Mouse (Mus musculus): ENCODE measurements around the gene Olfr1264. TPM values are rescaled to one million over a fixed set of nuclear protein-coding genes. Genes with fewer than 3 reads are reported as not detected.

Gene Olfr1264
- total RNA-seq (2023), result not detected

GRCm38 (mm10) chr2:90025477-90025876, at the start of gene Olfr1264:
TSS of gene Olfr1264 (minus strand) at chr2:90025577.

DNA sequence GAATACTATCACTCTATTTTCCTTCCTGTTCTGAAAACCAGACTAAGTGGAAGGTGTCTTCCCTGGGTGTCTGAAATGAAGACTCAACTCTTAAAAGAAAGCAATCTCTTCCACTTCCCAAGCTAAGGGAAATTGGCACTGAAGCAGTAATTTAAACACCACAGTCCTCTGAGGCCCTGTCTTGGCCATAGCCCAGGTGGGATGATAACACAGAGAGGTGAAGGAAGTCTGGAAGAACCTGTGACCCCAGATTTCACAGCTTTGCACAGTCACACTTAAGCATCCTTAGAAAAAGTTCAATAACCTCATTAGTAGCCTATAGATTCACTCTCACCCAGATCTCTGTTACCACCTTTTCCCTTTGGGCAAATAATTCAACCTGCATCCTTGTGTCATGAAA, 38.1 kb upstream of the Olfr1264 start, which contains the start of gene Olfr140:
Gene Olfr140, minus strand, starts transcription at position 101 of the 400 bp plus-strand sequence.

DNA sequence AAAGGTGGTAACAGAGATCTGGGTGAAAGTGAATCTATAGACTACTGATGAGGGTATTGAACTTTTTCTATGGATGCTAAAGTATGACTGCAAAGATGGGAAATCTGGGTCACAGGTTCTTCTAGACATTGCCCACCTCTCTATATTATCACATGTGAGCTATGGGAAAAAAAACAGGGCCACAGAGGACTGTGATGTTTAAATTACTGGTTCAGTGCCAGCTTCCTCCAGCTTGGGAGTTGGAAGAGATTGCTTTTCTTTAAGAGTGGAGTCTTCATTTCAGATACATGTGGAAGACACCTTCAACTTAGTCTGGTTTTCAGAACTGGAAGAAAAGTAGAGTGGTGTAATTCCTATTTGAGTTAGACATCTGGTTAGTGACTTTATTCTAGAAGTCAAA, 9.7 kb upstream of the Olfr1264 start, which contains the start of gene Olfr1265:
Gene Olfr1265, plus strand, starts transcription at position 301 of the 400 bp plus-strand sequence.

GRCm38 (mm10) chr2:90011831-90012230, 13.5 kb downstream of the Olfr1264 start, which contains the start of gene Olfr1263:
TSS of gene Olfr1263 (plus strand) at chr2:90012131.

GRCm38 (mm10) chr2:89999845-90000244, 25.5 kb downstream of the Olfr1264 start, which contains the start of gene Olfr1262:
TSS of gene Olfr1262 (plus strand) at chr2:90000145.

GRCm38 (mm10) chr2:89990921-89991320, 34.5 kb downstream of the Olfr1264 start, which contains the start of gene Olfr1261:
TSS of gene Olfr1261 (plus strand) at chr2:89991221.

GRCm38 (mm10) chr2:89974184-89974583, 51.2 kb downstream of the Olfr1264 start, which contains the start of gene Olfr1260:
TSS of gene Olfr1260 (plus strand) at chr2:89974340.

Other genes starting within 250 kb of the Olfr1264 start
- not detected for gene Olfr1254, start 232.0 kb downstream of the Olfr1264 start, total RNA-seq (2023)
- gene Olfr1255, start 213.5 kb downstream of the Olfr1264 start, total RNA-seq (2023), result not detected
- gene Olfr1256, start 184.0 kb downstream of the Olfr1264 start, total RNA-seq (2023), result not detected
- gene Olfr48, start 177.4 kb downstream of the Olfr1264 start, total RNA-seq (2023), result not detected
- not detected for gene Olfr1257, start 147.1 kb downstream of the Olfr1264 start, total RNA-seq (2023)
- not detected for gene Olfr1258, start 98.3 kb downstream of the Olfr1264 start, total RNA-seq (2023)
- not detected for gene Olfr1259, start 76.9 kb downstream of the Olfr1264 start, total RNA-seq (2023)
- not detected for gene Olfr1260, start 51.2 kb downstream of the Olfr1264 start, total RNA-seq (2023)
- not detected for gene Olfr1261, start 34.4 kb downstream of the Olfr1264 start, total RNA-seq (2023)
- not detected for gene Olfr1262, start 25.4 kb downstream of the Olfr1264 start, total RNA-seq (2023)
- not detected for gene Olfr1263, start 13.4 kb downstream of the Olfr1264 start, total RNA-seq (2023)
- gene Olfr1265, start 9.8 kb upstream of the Olfr1264 start, total RNA-seq (2023), result not detected
- not detected for gene Olfr140, start 38.0 kb upstream of the Olfr1264 start, total RNA-seq (2023)
- gene Olfr1269, start 95.8 kb upstream of the Olfr1264 start, total RNA-seq (2023), result not detected
- gene Olfr32, start 116.7 kb upstream of the Olfr1264 start, total RNA-seq (2023), result not detected
- not detected for gene Olfr1270, start 127.5 kb upstream of the Olfr1264 start, total RNA-seq (2023)
- 0.59 TPM for gene Olfr1506, start 198.9 kb upstream of the Olfr1264 start, total RNA-seq (2023)
- gene Olfr142, start 232.0 kb upstream of the Olfr1264 start, total RNA-seq (2023), result not detected
- gene Olfr1271, start 245.5 kb upstream of the Olfr1264 start, total RNA-seq (2023), result not detected